Mouse (Mus musculus) MEL (cell line): ENCODE data around the gene Ap1s3. TPM values are rescaled to one million over a fixed set of nuclear protein-coding genes. Genes with fewer than 3 reads are reported as not detected.

Experiments used
- DNase-seq: peaks from one replicate; pipeline ENCODE4 v3.0.0; 2011; ENCODE audit warnings: low read depth, low spot score
- H3K27ac ChIP-seq: 2 replicates; pipeline ENCODE4 v1.5.1; 2012; ENCODE audit warnings: low read depth, mild to moderate bottlenecking, control low read depth, low read length, moderate library complexity; ENCODE audit not compliant: control insufficient read depth
- H3K27me3 ChIP-seq, 2 experiments: fragments of 150-350 bp in 1 of 2; sonication (generic) in 1 of 2; 2 replicates each; pipeline ENCODE4 v1.6.1; 2012; ENCODE audit warnings: low read length in 2 of 2, mild to moderate bottlenecking in 2 of 2, improper control_type of control experiment in 1 of 2, moderate library complexity in 1 of 2; ENCODE audit not compliant: insufficient read depth in 2 of 2, control insufficient read depth in 1 of 2
- H3K36me3 ChIP-seq, 2 experiments: 2 replicates each; pipeline ENCODE4 v1.6.1; 2012 to 2014; ENCODE audit warnings: low read length in 2 of 2, improper control_type of control experiment in 1 of 2, inconsistent platforms in 1 of 2, mild to moderate bottlenecking in 1 of 2; ENCODE audit not compliant: insufficient read depth in 2 of 2, control insufficient read depth in 1 of 2
- H3K4me1 ChIP-seq, 2 experiments: fragments of 150-350 bp in 1 of 2; sonication (generic) in 1 of 2; 2 replicates each; pipeline ENCODE4 v1.6.1; 2012; ENCODE audit warnings: low read length in 2 of 2, improper control_type of control experiment in 1 of 2, mild to moderate bottlenecking in 1 of 2; ENCODE audit not compliant: insufficient read depth in 2 of 2, control insufficient read depth in 1 of 2
- H3K4me3 ChIP-seq, 2 experiments: fragments of 150-350 bp in 1 of 2; sonication (generic) in 1 of 2; 2 replicates each; pipeline ENCODE4 v1.5.1; 2012; ENCODE audit warnings: low read depth in 2 of 2, low read length in 2 of 2, mild to moderate bottlenecking in 2 of 2, moderate library complexity in 2 of 2, control low read depth in 1 of 2, improper control_type of control experiment in 1 of 2; ENCODE audit not compliant: control insufficient read depth in 1 of 2, insufficient read depth in 1 of 2
- H3K79me2 ChIP-seq: 2 replicates; pipeline ENCODE4 v1.6.1; 2012; ENCODE audit warnings: mild to moderate bottlenecking, low read length, moderate library complexity; ENCODE audit not compliant: control insufficient read depth, poor library complexity, insufficient read depth
- H3K9ac ChIP-seq: 2 replicates; pipeline ENCODE4 v1.6.1; 2012; ENCODE audit warnings: low read depth, mild to moderate bottlenecking, control low read depth, low read length, moderate library complexity; ENCODE audit not compliant: control insufficient read depth, poor library complexity, severe bottlenecking
- H3K9me3 ChIP-seq: fragments of 150-350 bp; sonication (generic); replicated peaks from 2 replicates; pipeline ENCODE4 v1.6.1; 2012; ENCODE audit warnings: mild to moderate bottlenecking, low read length, improper control_type of control experiment, moderate library complexity; ENCODE audit not compliant: insufficient read depth
- ELF1 ChIP-seq: IDR thresholded peaks from 2 replicates; pipeline ENCODE4 v1.6.1; 2014; ENCODE audit warnings: low read depth, mild to moderate bottlenecking, inconsistent platforms, low read length, improper control_type of control experiment, moderate library complexity
- ETS1 ChIP-seq: IDR thresholded peaks from 2 replicates; pipeline ENCODE4 v1.6.1; 2012; ENCODE audit warnings: low read depth, mild to moderate bottlenecking, inconsistent platforms, low read length, improper control_type of control experiment, moderate library complexity
- HCFC1 ChIP-seq: IDR thresholded peaks from 2 replicates; pipeline ENCODE4 v1.6.1; 2012; ENCODE audit warnings: low read depth, mild to moderate bottlenecking, inconsistent platforms, low read length, improper control_type of control experiment, moderate library complexity
- MAX ChIP-seq: IDR thresholded peaks from 2 replicates; pipeline ENCODE4 v1.6.1; 2011; ENCODE audit warnings: low read length, improper control_type of control experiment
- MAZ ChIP-seq: IDR thresholded peaks from 2 replicates; pipeline ENCODE4 v1.6.1; 2012; ENCODE audit warnings: low read depth, mild to moderate bottlenecking, inconsistent platforms, low read length, improper control_type of control experiment
- MXI1 ChIP-seq: IDR thresholded peaks from 2 replicates; pipeline ENCODE4 v1.6.1; 2011; ENCODE audit warnings: mild to moderate bottlenecking, low read depth, low read length, improper control_type of control experiment
- MYC ChIP-seq: IDR thresholded peaks from 2 replicates; pipeline ENCODE4 v1.6.1; 2011; ENCODE audit warnings: low read depth, mild to moderate bottlenecking, low read length, improper control_type of control experiment, moderate library complexity
- NELFE ChIP-seq: IDR thresholded peaks from 2 replicates; pipeline ENCODE4 v1.6.1; 2011; ENCODE audit warnings: low read depth, low read length, improper control_type of control experiment
- NRF1 ChIP-seq: IDR thresholded peaks from 2 replicates; pipeline ENCODE4 v1.6.1; 2014; ENCODE audit warnings: low read depth, mild to moderate bottlenecking, inconsistent platforms, low read length, improper control_type of control experiment, moderate library complexity; ENCODE audit not compliant: poor library complexity, insufficient read depth, severe bottlenecking
- POLR2A ChIP-seq, 2 experiments: IDR thresholded peaks; 2 replicates each; pipeline ENCODE4 v1.6.1; 2011 to 2012; ENCODE audit warnings: low read length in 2 of 2, mild to moderate bottlenecking in 2 of 2, control low read depth in 1 of 2, improper control_type of control experiment in 1 of 2, low read depth in 1 of 2, moderate library complexity in 1 of 2; ENCODE audit not compliant: control insufficient read depth in 1 of 2, insufficient read depth in 1 of 2, poor library complexity in 1 of 2
- SMC3 ChIP-seq: IDR thresholded peaks from 2 replicates; pipeline ENCODE4 v1.6.1; 2011; ENCODE audit warnings: low read depth, low read length, improper control_type of control experiment
- ZC3H11A ChIP-seq: IDR thresholded peaks from 2 replicates; pipeline ENCODE4 v1.6.1; 2012; ENCODE audit warnings: low read depth, mild to moderate bottlenecking, inconsistent platforms, low read length, improper control_type of control experiment
- ZMIZ1 ChIP-seq: IDR thresholded peaks from 2 replicates; pipeline ENCODE4 v1.6.1; 2012; ENCODE audit warnings: low read depth, mild to moderate bottlenecking, inconsistent platforms, low read length, improper control_type of control experiment, moderate library complexity
- polyA plus RNA-seq, 2 experiments: library from polyadenylated mRNA; stranded (reverse) in 1 of 2; unstranded in 1 of 2; fragments of >175 nt in 1 of 2; fragments of >200 nt in 1 of 2; gene quantifications; 2 replicates each; pipeline versions ENCODE4 v1.2.1 to v1.2.4; 2012; ENCODE audit warnings: low replicate concordance in 2 of 2, low read depth in 1 of 2; ENCODE audit not compliant: insufficient read length in 2 of 2, insufficient read depth in 1 of 2, missing spikeins in 1 of 2
- total RNA-seq: library from RNA; depleted of rRNA; stranded (reverse); fragments of 300-350 nt; gene quantifications from 2 replicates; pipeline ENCODE4 v1.2.3, GENCODE M21; 2012; rRNA removed

The Ap1s3 gene
- total RNA-seq (4.3 and 7.8 TPM in 2 replicates), polyA plus RNA-seq (10 to 100 TPM; 19.0 to 50.6 TPM)

DNA sequence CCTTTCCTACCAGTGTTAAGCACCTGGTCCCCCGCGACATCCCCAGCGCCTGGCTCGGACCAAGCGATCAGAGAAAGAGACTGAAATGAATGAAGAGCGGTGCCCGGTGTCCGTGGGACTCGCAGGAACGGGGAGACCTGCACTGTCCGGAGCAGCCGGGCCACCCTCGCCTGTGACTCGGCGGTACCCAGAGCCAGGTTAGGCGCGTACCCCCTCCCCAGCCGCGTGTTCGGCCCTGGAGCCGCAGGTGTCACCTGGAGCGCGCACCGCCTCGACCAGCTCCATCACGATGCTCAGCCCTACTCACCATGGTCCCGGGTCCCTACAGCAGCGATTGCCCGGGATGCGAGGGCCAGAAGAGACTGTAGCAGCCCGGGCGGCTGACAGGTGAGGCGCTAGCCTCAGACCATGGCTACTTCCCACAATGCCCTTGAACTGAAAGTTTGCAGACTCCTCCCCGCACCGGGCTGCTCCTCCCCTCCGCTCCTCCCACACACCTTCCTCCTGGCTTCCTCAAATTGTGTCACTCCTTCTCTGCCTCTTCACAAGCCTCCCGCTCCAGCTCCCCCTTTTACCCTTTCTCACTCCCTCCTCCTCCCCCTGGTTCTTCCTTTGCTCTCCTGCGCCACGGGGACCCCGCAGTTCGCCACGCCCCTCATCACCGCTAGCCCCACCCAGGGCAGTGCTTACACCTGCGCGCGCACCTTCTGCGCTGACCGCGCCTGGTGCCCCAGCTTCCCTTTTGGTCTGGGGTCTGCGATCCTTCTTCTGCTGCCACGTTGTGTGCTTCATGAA, at the start of gene Ap1s3:
TSS of gene Ap1s3 (minus strand) at position 430 of the 795 bp plus-strand sequence.
- Histone ChIP-seq H3K27me3 (no peaks in the 10 kb centered on the region), H3K9ac (peak within 1 kb of the TSS; percentile 78), H3K79me2 (peaks cover 4% of the 10 kb centered on the region), H3K4me3 (peak within 1 kb of the TSS; percentile 87 to 95), H3K9me3 (no peaks in the 10 kb centered on the region), H3K27ac (peak within 1 kb of the TSS; percentile 33; the same call in 1 of the 2 replicates), H3K36me3 (peaks cover 0 to 20% of the 10 kb centered on the region in 2 experiments; a peak in 2 of 4 replicates), H3K4me1 (peaks cover 0 to 18% of the 10 kb centered on the region in 2 experiments; a peak in 3 of 4 replicates)
- peak; percentile 13; the same call in 1 of the 2 replicates for TF ChIP-seq HCFC1
- TF ChIP-seq ZMIZ1 = peak; percentile 59; the same call in 1 of the 2 replicates
- 0 out of 2 replicates have a peak, but pooled peaks have one; percentile 15 for TF ChIP-seq MYC
- TF ChIP-seq NRF1 = peak; percentile 77
- no peak for TF ChIP-seq SMC3
- TF ChIP-seq MXI1 = 0 out of 2 replicates have a peak, but pooled peaks have one; percentile 47
- TF ChIP-seq MAX = 0 out of 2 replicates have a peak, but pooled peaks have one; percentile 11
- peak; percentile 56 to 68; a peak in 2 of 4 replicates for TF ChIP-seq POLR2A (IDR thresholded peaks at IDR 0.05; ENCODE audit: control insufficient read depth in 1 of 2, insufficient read depth in 1 of 2, low read depth in 1 of 2, low read length in 2 of 2, poor library complexity in 1 of 2)
- TF ChIP-seq MAZ = no peak
- peak; percentile 50; the same call in 1 of the 2 replicates for TF ChIP-seq NELFE
- peak; percentile 88 for DNase-seq

DNA sequence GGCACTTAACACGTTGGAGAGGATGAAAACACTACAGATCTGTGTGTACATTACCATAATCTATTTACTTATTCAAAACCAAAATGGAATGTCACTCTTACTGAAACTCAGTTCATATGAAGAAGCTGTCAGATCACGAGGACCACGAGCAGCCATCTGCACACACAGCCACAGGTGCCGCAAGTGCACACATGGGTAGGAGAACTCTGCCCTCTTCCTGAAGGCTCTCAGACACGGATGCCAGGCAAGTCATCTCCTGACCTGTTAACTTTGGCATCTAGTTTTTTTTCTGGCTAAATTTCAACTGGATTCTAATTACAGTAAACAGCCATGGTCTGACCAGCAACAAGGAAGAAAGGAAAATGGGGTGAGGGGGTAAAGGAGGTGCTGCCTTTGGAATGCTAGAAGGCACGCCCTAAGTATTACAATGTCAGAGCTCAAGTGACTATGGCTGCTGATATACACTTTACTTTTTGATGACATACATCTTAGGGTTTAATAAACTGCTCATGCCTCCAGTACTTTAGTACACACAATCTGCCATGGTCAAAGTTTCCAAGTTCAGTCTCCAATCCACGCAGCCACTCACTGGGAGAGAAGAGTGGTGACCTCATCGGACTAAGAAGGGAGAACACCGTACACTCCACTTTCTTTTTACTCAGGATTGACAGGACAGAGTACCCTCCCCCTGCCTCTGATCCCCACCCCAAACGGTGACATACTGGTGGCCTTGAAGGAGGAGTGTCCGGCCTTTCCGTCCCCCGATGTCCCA, 42.6 kb upstream of the Ap1s3 start:
- Histone ChIP-seq H3K36me3 (peaks cover 0 to 3% of the 10 kb centered on the region in 2 experiments; a peak in 1 of 4 replicates), H3K27me3 (no peaks in the 10 kb centered on the region), H3K4me3 (no peak overlapping the region), H3K27ac (no peak overlapping the region), H3K9me3 (no peaks in the 10 kb centered on the region), H3K9ac (no peak overlapping the region), H3K79me2 (no peaks in the 10 kb centered on the region), H3K4me1 (peaks cover 0 to 4% of the 10 kb centered on the region in 2 experiments; a peak in 2 of 4 replicates)
- no peak for DNase-seq
- no peak for TF ChIP-seq ELF1
- no peak for TF ChIP-seq ETS1
- no peak for TF ChIP-seq ZC3H11A
